Mouse (Mus musculus) adrenal gland, postnatal 36 days (tissue): ENCODE measurements around the gene Ticam1. TPM values are rescaled to one million over a fixed set of nuclear protein-coding genes. Genes with fewer than 3 reads are reported as not detected.

ENCODE experiments used
- microRNA-seq: library from miRNA; unstranded; fragments of <30 nt; microRNA quantifications from one replicate; pipeline ENCODE4 v1.2.0, GENCODE M21; 2021
- total RNA-seq, 2 experiments: library from RNA; stranded (reverse); gene quantifications; 2 replicates each; pipeline ENCODE4 v1.2.3; 2021

Ticam1 gene
- total RNA-seq, 2 experiments from 2014 or later: 21.1 to 23.1 TPM

Small RNA genes lying within 50 kb of the gene (microRNA-seq; reads per million reads assigned to microRNA genes)
- gene Mir7b: 3,450 reads per million, percentile 89 among the genes with 10 or more reads in this experiment

Other genes starting within 250 kb of the Ticam1 start
- 10 to 100 TPM; 49.0 to 49.7 TPM for gene Sh3gl1, start 240.2 kb downstream of the Ticam1 start, total RNA-seq
- gene Chaf1a, start 236.3 kb downstream of the Ticam1 start, total RNA-seq: 1 to 10 TPM; 3.5 to 4.7 TPM
- 10 to 100 TPM; 73.3 to 86.1 TPM for gene Ubxn6, start 201.8 kb downstream of the Ticam1 start, total RNA-seq
- gene Hdgfl2, start 197.2 kb downstream of the Ticam1 start, total RNA-seq: 10 to 100 TPM; 59.9 to 62.0 TPM
- 10 to 100 TPM; 75.1 to 86.5 TPM for gene Plin4, start 167.0 kb downstream of the Ticam1 start, total RNA-seq
- gene Plin5, start 159.2 kb downstream of the Ticam1 start, total RNA-seq: 10 to 100 TPM; 36.7 to 62.1 TPM
- 10 to 100 TPM; 15.5 to 31.3 TPM for gene Lrg1, start 154.8 kb downstream of the Ticam1 start, total RNA-seq
- gene Sema6b, start 136.4 kb downstream of the Ticam1 start, total RNA-seq: 10 to 100 TPM in 1 of 2 experiments, 1 to 10 TPM in 1; 6.4 to 10.0 TPM
- gene Tnfaip8l1, start 114.3 kb downstream of the Ticam1 start, total RNA-seq: 1 to 10 TPM; 3.9 to 4.0 TPM
- 10 to 100 TPM; 60.0 to 61.1 TPM for gene Mydgf, start 92.9 kb downstream of the Ticam1 start, total RNA-seq
- 10 to 100 TPM; 35.5 to 41.0 TPM for gene Dpp9, start 57.9 kb downstream of the Ticam1 start, total RNA-seq
- gene Fem1a, start 20.0 kb downstream of the Ticam1 start, total RNA-seq: 10 to 100 TPM; 28.7 to 30.8 TPM
- gene Plin3, start 16.1 kb upstream of the Ticam1 start, total RNA-seq: 100 to 1,000 TPM in 1 of 2 experiments, 10 to 100 TPM in 1; 51.4 to 106 TPM
- gene Arrdc5, start 23.5 kb upstream of the Ticam1 start, total RNA-seq: not detected
- 1 to 10 TPM; 5.9 to 9.4 TPM for gene Uhrf1, start 26.5 kb upstream of the Ticam1 start, total RNA-seq
- gene Kdm4b, start 49.3 kb upstream of the Ticam1 start, total RNA-seq: 10 to 100 TPM; 38.1 to 39.9 TPM
- 100 to 1,000 TPM; 157 to 172 TPM for gene Ptprs, start 199.7 kb upstream of the Ticam1 start, total RNA-seq
- not detected for gene Znrf4, start 235.6 kb upstream of the Ticam1 start, total RNA-seq